Mouse (Mus musculus): ENCODE measurements around the gene Dcaf7. TPM values are rescaled to one million over a fixed set of nuclear protein-coding genes. Genes with fewer than 3 reads are reported as not detected.

The Dcaf7 gene
- total RNA-seq, 1 experiment = 30.3 TPM

DNA sequence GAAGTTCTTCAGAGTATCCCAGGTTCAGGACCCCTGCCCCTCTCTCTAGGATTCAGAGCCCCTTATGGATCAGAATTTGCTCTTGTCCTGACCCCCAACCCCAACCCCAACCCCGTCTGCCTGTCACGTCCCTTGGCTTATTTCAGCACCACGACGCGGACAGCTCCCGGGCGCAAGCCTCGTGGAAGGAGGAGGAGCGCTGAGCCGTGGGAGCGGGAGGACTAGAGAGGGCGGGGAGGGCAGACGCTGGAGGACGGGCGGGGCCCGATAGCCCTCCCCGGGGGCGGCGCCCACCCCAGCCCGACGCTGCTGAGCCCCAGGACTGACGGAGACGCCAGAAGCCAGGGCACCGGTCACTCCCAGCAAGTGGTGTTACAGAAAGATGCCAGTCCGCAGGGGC, 28.9 kb upstream of the Dcaf7 start, which contains the start of gene Kcnh6:
Kcnh6 (plus strand) TSS at position 304 of the 400 bp plus-strand sequence.
- in situ Hi-C loops (cut with MboI; ENCODE audit: low sequenced_read_pairs in 2 of 2, unreplicated experiment in 2 of 2) = no loop called here

DNA sequence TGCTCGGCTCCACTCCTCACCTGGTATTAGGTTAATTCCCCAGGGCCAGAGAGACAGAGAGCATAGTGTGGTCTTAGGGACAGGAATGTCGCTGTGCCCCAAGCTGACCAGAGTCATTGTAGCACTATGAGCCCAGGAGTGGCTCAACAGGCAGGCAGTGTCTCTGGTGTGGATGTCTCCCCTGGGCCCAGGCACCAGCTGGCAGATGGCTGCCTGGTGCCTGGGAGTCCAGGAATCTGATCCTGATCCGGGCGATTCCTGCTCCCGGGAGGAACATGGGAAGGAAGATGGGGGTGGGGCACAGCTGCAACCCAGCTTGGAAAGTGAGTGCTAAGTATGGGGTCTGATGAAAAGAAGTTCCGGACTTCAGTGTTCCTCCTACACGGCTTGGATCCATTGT, 24.0 kb upstream of the Dcaf7 start:
- no peak overlapping the region for H3K27ac ChIP-seq (ENCODE audit: insufficient read depth, low read depth, low read length, poor library complexity, severe bottlenecking)
- H3K4me1 ChIP-seq (ENCODE audit: control insufficient read depth in 2 of 2, insufficient read depth in 2 of 2, low read length in 2 of 2, poor library complexity in 1 of 2) = no peaks in the 10 kb centered on the region
- in situ Hi-C loops (cut with MboI; ENCODE audit: low sequenced_read_pairs in 2 of 2, unreplicated experiment in 2 of 2) = no loop called here
- DNase-seq (ENCODE audit: low read depth, low spot score) = no peak
- no peak for TF ChIP-seq CHD2 (IDR thresholded peaks at IDR 0.05; ENCODE audit: low read depth, low read length)
- TF ChIP-seq ZNF384 (IDR thresholded peaks at IDR 0.05; ENCODE audit: low read depth, low read length) = no peak
- TF ChIP-seq MAFK (IDR thresholded peaks at IDR 0.05; ENCODE audit: insufficient read depth, low read depth, low read length) = no peak
- no peak for TF ChIP-seq HCFC1 (IDR thresholded peaks at IDR 0.05; ENCODE audit: borderline replicate concordance, insufficient read depth, low read length)
- TF ChIP-seq ZC3H11A (IDR thresholded peaks at IDR 0.05; ENCODE audit: borderline replicate concordance, low read depth, low read length) = no peak
- H3K9ac ChIP-seq (ENCODE audit: insufficient read depth, low read depth, low read length, poor library complexity, severe bottlenecking) = no peak overlapping the region
- H3K9me3 ChIP-seq (ENCODE audit: control insufficient read depth, insufficient read depth, low read depth, low read length) = no peaks in the 10 kb centered on the region
- no peak overlapping the region for H3K4me3 ChIP-seq (ENCODE audit: insufficient read depth in 1 of 2, low read depth in 1 of 2, low read length in 2 of 2, poor library complexity in 1 of 2, severe bottlenecking in 1 of 2)
- no peaks in the 10 kb centered on the region for H3K36me3 ChIP-seq (ENCODE audit: control insufficient read depth, insufficient read depth, low read length, poor library complexity, severe bottlenecking)

More for the DNA sequence above, 28.9 kb upstream of the Dcaf7 start, which contains the start of gene Kcnh6:
- DNase-seq (ENCODE audit: low read depth, low spot score) = peak; percentile 60
- TF ChIP-seq HCFC1 (IDR thresholded peaks at IDR 0.05; ENCODE audit: borderline replicate concordance, insufficient read depth, low read length) (0 out of 2 replicates have a peak, but pooled peaks have one; percentile 23), ZC3H11A (IDR thresholded peaks at IDR 0.05; ENCODE audit: borderline replicate concordance, low read depth, low read length) (no peak)
- Histone ChIP-seq H3K36me3 (ENCODE audit: control insufficient read depth, insufficient read depth, low read length, poor library complexity, severe bottlenecking) (no peaks in the 10 kb centered on the region), H3K9me3 (ENCODE audit: control insufficient read depth, insufficient read depth, low read depth, low read length) (no peaks in the 10 kb centered on the region), H3K27ac (ENCODE audit: insufficient read depth, low read depth, low read length, poor library complexity, severe bottlenecking) (no peak within 1 kb of the TSS), H3K4me3 (ENCODE audit: insufficient read depth in 1 of 2, low read depth in 1 of 2, low read length in 2 of 2, poor library complexity in 1 of 2, severe bottlenecking in 1 of 2) (peak within 1 kb of the TSS; percentile 53 to 62; a peak in 3 of 4 replicates), H3K4me1 (ENCODE audit: control insufficient read depth in 2 of 2, insufficient read depth in 2 of 2, low read length in 2 of 2, poor library complexity in 1 of 2) (no peaks in the 10 kb centered on the region), H3K9ac (ENCODE audit: insufficient read depth, low read depth, low read length, poor library complexity, severe bottlenecking) (no peak within 1 kb of the TSS)

GRCm38 (mm10) chr11:106013556-106014225, 23.0 kb upstream of the Dcaf7 start:
- Histone ChIP-seq H3K27ac (ENCODE audit: insufficient read depth, low read depth, low read length, poor library complexity, severe bottlenecking) (no peak overlapping the region), H3K9ac (ENCODE audit: insufficient read depth, low read depth, low read length, poor library complexity, severe bottlenecking) (no peak overlapping the region), H3K4me1 (ENCODE audit: control insufficient read depth in 2 of 2, insufficient read depth in 2 of 2, low read length in 2 of 2, poor library complexity in 1 of 2) (peaks cover 0 to under 1% of the 10 kb centered on the region in 2 experiments; a peak in 1 of 4 replicates), H3K4me3 (ENCODE audit: insufficient read depth in 1 of 2, low read depth in 1 of 2, low read length in 2 of 2, poor library complexity in 1 of 2, severe bottlenecking in 1 of 2) (no peak overlapping the region), H3K9me3 (ENCODE audit: control insufficient read depth, insufficient read depth, low read depth, low read length) (no peaks in the 10 kb centered on the region), H3K36me3 (ENCODE audit: control insufficient read depth, insufficient read depth, low read length, poor library complexity, severe bottlenecking) (no peaks in the 10 kb centered on the region)
- no peak for DNase-seq (ENCODE audit: low read depth, low spot score)
- in situ Hi-C loops (cut with MboI; ENCODE audit: low sequenced_read_pairs in 2 of 2, unreplicated experiment in 2 of 2) = no loop called here
- TF ChIP-seq HCFC1 (IDR thresholded peaks at IDR 0.05; ENCODE audit: borderline replicate concordance, insufficient read depth, low read length) (no peak), ZC3H11A (IDR thresholded peaks at IDR 0.05; ENCODE audit: borderline replicate concordance, low read depth, low read length) (no peak), ZNF384 (IDR thresholded peaks at IDR 0.05; ENCODE audit: low read depth, low read length) (no peak), CHD2 (IDR thresholded peaks at IDR 0.05; ENCODE audit: low read depth, low read length) (no peak), MAFK (IDR thresholded peaks at IDR 0.05; ENCODE audit: insufficient read depth, low read depth, low read length) (no peak)

DNA sequence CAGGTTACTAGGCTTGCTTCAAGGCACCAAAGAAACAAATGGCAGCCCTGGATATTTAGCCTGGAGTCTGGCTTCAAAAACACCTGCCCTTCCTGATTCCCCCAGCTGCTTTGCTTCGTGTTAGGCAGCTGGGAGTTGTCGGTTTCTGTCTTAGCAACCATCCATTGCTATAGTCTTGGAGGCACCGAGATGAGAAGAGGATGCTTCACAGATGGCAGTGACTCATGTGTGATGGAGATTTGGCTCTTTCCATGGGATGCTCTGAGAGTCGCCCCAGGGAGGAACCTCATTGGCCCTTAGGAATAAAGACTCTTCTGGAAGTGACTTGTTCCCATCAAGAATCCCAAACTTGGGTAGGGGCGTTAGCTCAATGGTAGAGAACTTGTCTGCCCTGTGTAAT, 20.2 kb upstream of the Dcaf7 start:
- Histone ChIP-seq H3K9me3 (ENCODE audit: control insufficient read depth, insufficient read depth, low read depth, low read length) (no peaks in the 10 kb centered on the region), H3K9ac (ENCODE audit: insufficient read depth, low read depth, low read length, poor library complexity, severe bottlenecking) (no peak overlapping the region), H3K27ac (ENCODE audit: insufficient read depth, low read depth, low read length, poor library complexity, severe bottlenecking) (no peak overlapping the region), H3K36me3 (ENCODE audit: control insufficient read depth, insufficient read depth, low read length, poor library complexity, severe bottlenecking) (no peaks in the 10 kb centered on the region), H3K4me3 (ENCODE audit: insufficient read depth in 1 of 2, low read depth in 1 of 2, low read length in 2 of 2, poor library complexity in 1 of 2, severe bottlenecking in 1 of 2) (no peak overlapping the region), H3K4me1 (ENCODE audit: control insufficient read depth in 2 of 2, insufficient read depth in 2 of 2, low read length in 2 of 2, poor library complexity in 1 of 2) (peaks cover 4 to 5% of the 10 kb centered on the region in 2 experiments; a peak in 2 of 4 replicates)
- no peak for TF ChIP-seq HCFC1 (IDR thresholded peaks at IDR 0.05; ENCODE audit: borderline replicate concordance, insufficient read depth, low read length)
- no peak for DNase-seq (ENCODE audit: low read depth, low spot score)
- in situ Hi-C loops (cut with MboI; ENCODE audit: low sequenced_read_pairs in 2 of 2, unreplicated experiment in 2 of 2) = no loop called here
